Mouse (Mus musculus) left cerebral cortex, postnatal 10 days (tissue): Measurements from ENCODE around the gene Il16. TPM values are rescaled to one million over a fixed set of nuclear protein-coding genes. Genes with fewer than 3 reads are reported as not detected.

ENCODE experiments used
- total RNA-seq, 2 experiments: library from RNA; stranded (reverse); gene quantifications; 2 replicates each; pipeline ENCODE4 v1.2.3; 2021

The Il16 gene
- total RNA-seq, 2 experiments from 2014 or later = 2.4 to 2.7 TPM

Other genes with a start within 250 kb of the Il16 start
- under 1 TPM; 0.11 to 0.12 TPM for gene Tmc3, start 160.8 kb downstream of the Il16 start, total RNA-seq
- 1 to 10 TPM; 7.6 to 8.2 TPM for gene Stard5, start 113.8 kb downstream of the Il16 start, total RNA-seq
- 1 to 10 TPM in 1 of 2 experiments, under 1 TPM in 1; 0.88 to 1.0 TPM for gene Cfap161, start 49.2 kb upstream of the Il16 start, total RNA-seq
- 10 to 100 TPM; 17.2 to 18.6 TPM for gene Tlnrd1, start 138.6 kb upstream of the Il16 start, total RNA-seq
- gene Mesd, start 138.7 kb upstream of the Il16 start, total RNA-seq = 10 to 100 TPM; 56.6 to 74.9 TPM